Mouse (Mus musculus): ENCODE data around the gene Papln.

- TF ChIP-seq E2F4 (IDR thresholded peaks at IDR 0.05; ENCODE audit: insufficient read depth) (no peak), POLR2A (IDR thresholded peaks at IDR 0.05; ENCODE audit: insufficient read length, low read depth) (no peak), TCF12 (IDR thresholded peaks at IDR 0.05; ENCODE audit: insufficient read depth, poor library complexity, severe bottlenecking) (no peak)
These were observed 70.5 kb downstream of the Papln start for GRCm38 (mm10) chr12:83833979-83834378.

Data from myocyte (in vitro differentiated cells).